Mouse (Mus musculus) C2C12 (cell line): Measurements from ENCODE around the gene Fbxo42.

ENCODE experiments used
- CEBPB ChIP-seq: IDR thresholded peaks from one replicate; pipeline ENCODE4 v1.6.1; 2011; ENCODE audit warnings: low read depth, mild to moderate bottlenecking, control low read depth, moderate library complexity
- CTCF ChIP-seq: IDR thresholded peaks from one replicate; pipeline ENCODE4 v1.5.1; 2011; ENCODE audit not compliant: control insufficient read depth, insufficient read depth, insufficient read length
- MAX ChIP-seq: IDR thresholded peaks from one replicate; pipeline ENCODE4 v1.6.1; 2011; ENCODE audit warnings: mild to moderate bottlenecking, control low read depth
- MYOD1 ChIP-seq: IDR thresholded peaks from one replicate; pipeline ENCODE4 v1.6.1; 2011; ENCODE audit warnings: low read depth; ENCODE audit not compliant: control insufficient read depth, insufficient read length
- MYOG ChIP-seq: IDR thresholded peaks from one replicate; pipeline ENCODE4 v1.6.1; 2011; ENCODE audit not compliant: control insufficient read depth, insufficient read length; ENCODE audit errors: extremely low read depth

GRCm38 (mm10) chr4:141207081-141207480, 59.4 kb downstream of the Fbxo42 start:
- TF ChIP-seq CTCF (no peak), MAX (no peak), MYOG (no peak), CEBPB (no peak), MYOD1 (no peak)
